Mouse (Mus musculus): ENCODE data around the gene Pcyt1a.
"Not testable (repeated sequence)": the region's sequence is repeated elsewhere in the genome, so short reads cannot be mapped to it uniquely, and the experiment has no call there.

Gene Pcyt1a

DNA sequence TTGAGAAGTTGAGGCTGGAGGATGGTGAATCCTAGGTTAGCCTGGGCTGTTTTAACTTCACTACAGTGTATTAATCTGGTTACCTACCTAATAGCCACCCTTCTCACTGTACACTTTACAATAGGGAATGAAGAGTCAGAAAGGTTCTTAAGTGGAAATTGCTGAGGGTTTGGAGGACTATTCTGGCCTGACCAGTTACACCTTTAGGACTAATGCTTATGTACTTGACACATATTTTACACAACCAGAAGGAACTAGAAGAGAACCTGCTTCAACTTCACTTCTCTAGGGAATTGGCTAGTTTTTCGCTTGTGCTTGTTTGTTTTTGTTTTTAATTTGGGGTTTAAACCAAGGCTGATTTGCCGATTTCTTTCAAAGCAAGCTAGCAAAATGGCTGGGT lies 2.4 kb downstream of the Pcyt1a start:
- DNase-seq (ENCODE audit: low spot score in 2 of 2): no peak

DNA sequence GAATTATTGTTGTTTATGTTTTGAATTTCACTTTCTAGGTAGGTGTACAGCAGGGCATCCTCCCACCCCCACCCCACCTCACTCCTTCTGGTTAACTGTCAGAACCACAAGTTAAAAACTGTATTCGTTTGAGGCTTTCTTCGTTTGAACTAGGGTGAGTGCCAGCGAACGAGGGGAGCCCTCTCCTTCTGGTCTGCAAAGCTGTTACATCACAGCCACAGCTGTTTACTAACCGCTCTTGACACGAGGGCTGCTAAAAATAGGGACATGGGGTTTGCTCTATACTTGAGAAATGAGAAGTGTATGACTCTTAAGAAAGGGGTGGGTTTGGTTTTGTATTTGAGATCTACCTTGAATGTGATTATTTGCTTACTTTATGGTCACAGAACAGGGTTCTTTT lies 3.3 kb downstream of the Pcyt1a start:
- peak in 1 of 2 experiments; percentile 22 for DNase-seq (ENCODE audit: low spot score in 2 of 2)

DNA sequence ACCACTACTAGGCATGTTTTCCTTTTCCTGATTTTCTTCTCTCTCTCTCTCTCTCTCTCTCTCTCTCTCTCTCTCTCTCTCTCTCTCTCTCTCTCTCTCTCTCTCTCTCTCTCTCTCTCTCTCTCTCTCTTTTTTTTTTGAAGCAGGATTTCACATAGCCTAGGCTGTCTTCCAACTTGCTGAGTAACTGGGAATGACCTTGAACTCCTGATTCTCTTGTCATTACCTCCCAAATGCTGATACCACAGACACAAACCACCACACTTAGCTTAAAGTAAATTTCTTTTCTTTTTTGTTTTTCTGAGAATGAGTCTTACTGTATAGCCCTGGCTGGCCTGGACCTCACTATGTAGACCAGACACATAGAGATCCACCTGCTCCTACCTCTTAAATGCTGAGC lies 4.0 kb downstream of the Pcyt1a start:
- DNase-seq (ENCODE audit: low spot score in 2 of 2): no peak

DNA sequence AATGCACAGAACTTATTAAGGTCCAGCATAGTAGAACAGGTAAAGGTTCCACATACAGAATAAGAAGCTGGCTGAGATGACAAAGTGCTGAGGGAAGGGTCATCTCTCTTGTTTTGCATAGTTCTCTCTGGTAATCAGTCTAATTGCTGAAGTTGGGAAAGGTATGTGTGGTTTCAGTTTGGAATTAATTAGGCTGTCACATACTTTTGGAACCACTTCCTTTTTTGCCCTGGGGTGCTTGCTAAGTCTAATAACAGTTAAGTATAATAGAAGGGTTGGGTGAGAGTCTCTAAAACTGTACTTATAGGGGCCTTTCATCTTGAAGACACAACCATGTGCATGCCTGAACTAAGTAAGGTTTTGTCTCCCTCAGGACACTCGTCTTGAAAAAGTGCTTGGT lies 5.9 kb downstream of the Pcyt1a start:
- DNase-seq (ENCODE audit: low spot score in 2 of 2): no peak

DNA sequence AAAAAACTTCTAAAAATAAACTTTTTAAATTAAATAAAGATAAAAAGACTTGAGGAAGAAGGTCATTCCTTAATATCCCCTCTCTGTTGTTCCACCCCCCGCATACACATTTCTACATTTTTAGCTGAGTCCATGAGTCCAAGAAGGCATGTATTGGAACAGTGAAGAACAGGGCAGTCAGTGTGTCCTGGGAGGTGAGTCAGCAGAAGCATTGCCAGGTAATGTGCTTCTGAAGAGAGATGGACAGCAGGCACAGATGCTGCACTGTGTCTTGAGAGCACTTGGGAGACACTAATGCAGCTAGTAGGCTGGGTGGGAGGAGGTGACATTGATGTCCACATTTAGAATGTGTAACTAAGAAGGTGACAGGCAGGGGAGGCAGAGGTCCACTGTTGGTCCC lies 6.5 kb downstream of the Pcyt1a start:
- DNase-seq (ENCODE audit: low spot score in 2 of 2): no peak

DNA sequence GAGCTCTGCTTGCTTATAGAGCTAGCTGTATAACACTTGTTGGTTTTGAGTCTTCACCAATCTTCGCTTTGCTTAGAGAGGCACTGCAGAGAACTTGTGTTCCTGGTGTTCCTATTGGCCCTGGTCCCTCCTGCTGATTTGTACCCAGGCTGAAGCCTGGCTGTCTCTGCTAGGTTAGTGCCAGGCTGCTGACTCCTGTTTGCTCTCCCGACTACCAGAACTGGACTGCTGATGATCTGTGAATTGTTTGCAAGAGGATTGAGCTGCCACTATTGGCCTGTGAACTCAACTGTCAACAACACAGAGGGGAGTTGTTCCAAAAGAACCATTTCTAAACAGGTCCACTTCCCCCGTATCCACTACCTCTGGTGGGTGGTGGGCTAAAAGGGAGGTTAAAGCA lies 10.7 kb downstream of the Pcyt1a start:
- no peak for DNase-seq (ENCODE audit: low spot score in 2 of 2)

DNA sequence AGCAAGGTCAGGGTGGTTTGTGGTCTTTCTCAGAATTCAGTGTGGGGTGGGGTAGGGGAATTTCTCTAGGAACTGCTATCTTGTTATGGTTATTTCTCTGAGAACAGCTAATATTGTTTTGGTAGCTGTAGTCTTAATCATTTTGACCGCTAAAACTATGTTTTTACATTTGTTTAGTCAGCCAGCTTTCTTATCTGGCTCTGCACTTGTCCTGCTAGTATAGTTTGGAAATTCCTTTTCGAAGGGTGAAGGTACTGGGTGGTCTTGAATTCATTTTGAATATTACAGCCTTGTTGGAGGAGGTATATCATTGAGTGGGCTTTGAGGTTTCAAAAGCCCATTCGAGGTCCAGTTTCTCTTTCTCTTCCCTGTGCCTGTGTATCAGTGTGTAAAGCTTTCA lies 13.9 kb downstream of the Pcyt1a start:
- not testable (repeated sequence) for DNase-seq (ENCODE audit: low spot score in 2 of 2)

DNA sequence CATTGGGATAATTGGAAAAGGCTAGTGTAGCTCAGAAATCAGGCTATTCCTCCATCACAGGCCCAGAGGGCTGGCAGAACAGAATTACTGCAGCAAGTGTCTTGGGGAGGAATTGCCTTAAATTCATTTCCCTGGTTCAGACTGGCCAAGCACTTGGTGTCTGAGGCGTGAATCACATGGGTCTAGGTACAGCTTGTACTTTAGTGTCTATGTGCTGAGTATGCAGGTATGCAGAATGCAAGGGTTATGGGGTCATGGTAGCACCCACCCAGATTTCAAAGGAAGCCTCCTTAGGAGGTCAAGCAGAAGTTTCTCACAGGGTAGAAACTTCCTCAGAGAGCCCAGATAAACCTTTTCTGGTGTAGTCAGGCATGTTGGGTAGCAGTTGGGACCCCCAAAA lies 14.8 kb downstream of the Pcyt1a start:
- DNase-seq (ENCODE audit: low spot score in 2 of 2): no peak

DNA sequence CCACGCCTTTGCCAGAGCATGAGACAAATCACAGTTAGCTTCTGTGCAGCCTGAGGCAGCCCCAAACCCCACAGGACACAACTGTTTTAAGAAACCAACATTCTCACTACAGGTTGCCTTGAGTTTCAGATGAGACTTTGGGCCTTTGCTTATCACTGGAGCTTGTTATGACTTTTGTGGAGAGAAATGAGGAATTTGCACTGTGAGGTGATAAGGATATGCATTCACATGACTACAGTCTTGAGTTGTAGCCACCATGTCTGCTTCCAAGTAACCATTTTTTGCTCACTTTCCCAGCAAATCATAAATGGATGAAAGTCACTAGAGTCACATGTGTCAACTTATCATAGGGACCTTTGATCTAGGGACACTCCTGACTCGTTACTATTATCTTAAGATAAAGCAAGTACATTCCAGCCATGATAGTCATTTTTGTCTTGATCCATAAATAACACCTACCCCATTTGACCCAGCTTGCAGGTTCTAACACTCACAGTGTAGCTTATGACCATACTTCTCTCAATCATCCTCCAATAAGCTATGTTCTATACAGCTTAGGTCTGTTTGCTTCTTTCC lies 15.9 kb downstream of the Pcyt1a start:
- DNase-seq (ENCODE audit: low spot score in 2 of 2): no peak

DNA sequence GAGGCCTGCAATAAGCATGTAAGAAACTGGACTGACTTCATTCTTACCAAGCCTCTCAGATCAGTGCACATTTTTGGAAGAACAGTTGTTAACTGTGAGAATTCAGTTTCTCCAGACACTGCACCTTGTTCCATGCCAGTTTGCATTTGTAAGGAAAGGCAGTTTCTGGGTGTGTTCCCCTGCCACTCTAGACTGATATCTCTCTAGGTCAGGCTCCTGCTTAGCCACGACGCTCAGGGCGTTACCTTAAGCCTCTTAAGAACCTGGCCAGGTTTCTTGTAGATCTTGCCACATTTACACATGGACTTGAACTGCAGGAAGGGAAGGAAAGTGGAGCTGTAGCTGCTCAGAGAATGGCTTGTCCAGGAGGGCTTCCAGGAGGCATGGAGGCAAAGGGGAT lies 18.9 kb downstream of the Pcyt1a start:
- DNase-seq (ENCODE audit: low spot score in 2 of 2): no peak

DNA sequence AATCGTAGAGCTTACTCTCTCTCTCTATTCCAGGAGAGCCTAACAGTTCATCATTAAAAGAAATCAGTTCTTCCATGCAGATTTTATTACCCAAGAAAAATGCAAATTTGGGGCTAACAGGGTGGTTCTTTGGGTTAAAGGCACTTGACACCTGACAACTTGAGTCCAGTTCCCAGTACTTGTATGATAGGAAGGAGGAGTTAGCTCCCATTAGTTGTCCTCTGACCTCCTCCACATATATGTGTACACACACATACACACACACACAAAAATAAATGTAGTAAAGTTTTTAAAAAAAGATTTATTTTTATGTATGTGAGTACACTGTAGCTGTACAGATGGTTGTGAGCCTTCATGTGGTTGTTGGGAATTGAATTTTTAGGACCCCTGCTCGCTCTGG lies 19.4 kb downstream of the Pcyt1a start:
- DNase-seq (ENCODE audit: low spot score in 2 of 2): no peak

DNA sequence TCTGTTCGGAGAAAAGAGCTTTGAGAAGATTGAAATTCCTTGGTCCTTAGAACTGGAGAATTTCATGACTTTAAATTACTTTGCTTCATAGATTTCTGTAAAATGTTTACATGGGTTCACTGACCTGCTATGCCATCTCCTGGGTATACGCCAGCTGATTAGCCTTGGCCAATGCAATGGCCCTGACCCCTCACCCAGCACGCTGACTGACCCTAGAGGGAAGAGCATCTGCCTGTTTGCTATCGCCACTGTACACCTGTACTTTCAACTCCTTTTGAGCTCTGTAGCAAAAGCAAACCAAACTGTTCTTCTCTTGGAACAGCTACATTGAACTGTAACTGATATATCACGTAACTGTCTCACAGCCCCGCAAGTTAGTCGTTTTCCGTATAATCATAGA lies 22.4 kb downstream of the Pcyt1a start:
- DNase-seq (ENCODE audit: low spot score in 2 of 2): no peak

DNA sequence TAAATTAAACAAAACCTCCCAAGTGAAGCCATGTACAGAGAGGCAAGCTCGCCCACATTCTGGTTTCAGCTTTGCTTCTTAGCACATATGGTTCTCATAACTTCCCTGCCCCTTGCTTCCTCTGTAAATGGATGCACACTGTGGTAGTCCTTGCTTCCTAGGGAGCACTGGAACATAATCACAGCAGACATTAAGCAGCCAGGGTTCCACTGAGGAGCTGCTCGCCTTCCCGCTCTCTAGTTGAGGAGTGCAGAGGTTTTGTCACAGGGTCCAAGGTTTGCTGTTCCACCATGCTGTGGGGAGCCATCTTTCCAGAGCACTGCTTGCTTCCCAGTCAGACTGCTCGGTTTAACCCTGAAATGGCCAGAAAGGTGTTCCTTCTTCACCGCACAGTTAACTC lies 23.9 kb downstream of the Pcyt1a start:
- no peak for DNase-seq (ENCODE audit: low spot score in 2 of 2)

DNA sequence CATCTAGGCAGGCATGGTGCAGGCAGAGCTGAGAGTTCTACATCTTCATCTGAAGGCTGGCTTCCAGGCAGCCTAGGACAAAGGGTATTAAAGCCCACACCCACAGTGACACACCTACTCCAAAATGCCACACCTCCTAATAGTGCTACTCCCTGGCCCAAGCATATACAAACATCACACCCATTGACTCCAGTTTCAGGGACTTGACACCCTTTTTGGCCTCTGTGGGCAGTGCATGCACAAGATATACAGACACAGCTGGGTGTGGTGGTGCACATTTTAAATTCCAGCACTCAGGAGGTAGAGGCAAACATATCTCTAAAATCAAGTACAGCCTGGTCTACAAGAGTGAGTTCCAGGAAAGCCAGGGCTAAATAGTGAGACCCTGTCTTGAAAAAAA lies 25.4 kb downstream of the Pcyt1a start:
- no peak for DNase-seq (ENCODE audit: low spot score in 2 of 2)

DNA sequence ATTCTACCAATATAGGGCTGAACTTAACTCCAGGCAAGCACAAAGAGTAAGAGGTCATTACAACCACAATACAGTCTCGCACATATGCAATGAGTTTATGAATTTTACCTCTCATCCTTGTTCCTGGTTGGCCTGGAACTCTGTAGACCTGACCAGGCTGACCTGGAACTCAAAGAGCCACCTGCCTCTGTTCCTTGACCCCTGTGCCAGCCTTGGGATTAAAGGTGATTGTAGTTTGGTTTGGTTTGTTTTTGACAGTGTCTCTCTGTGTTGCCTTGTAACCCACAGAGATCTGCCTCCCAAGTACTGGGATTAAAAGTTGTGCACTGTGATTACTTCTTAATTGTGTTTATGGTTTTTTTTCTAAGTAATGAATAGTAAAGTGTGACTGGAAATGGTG lies 26.0 kb downstream of the Pcyt1a start:
- no peak for DNase-seq (ENCODE audit: low spot score in 2 of 2)

DNA sequence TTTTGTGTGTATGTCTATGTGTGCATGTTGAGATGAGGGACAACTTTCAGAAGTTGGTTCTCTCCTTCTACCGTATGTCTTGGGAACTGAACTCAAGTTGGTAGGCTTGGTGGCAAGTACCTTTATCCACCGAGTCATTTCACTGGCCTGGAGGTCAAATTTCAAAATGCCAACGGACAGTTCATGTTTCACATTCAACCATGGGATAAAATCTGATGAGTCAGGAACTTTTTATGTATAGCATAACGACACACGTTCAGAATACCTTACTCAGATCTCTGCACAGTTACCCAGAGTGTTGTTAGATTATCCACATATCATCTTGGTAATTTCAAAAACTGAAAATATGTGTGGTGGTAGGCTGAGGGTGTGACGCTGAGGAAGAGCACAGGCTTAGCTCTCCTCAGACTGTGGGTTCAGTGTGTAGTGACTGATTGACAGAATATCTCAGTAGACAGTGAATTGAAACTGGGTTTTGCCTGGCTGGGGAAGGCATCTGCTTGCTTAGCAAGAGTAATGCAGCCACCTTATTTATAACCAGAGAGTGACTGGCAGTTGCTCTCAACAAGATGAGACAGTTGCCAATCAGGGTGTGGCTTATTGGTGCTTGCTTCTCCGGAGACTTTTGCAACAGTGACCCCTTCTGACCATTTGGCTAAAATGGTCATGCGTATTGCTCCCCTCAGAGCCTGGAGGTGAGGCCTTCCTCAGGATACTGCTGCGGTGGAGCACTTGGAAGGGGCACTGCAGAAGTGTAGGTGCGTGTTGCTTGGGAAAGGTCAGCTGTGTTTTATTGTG lies 27.1 kb downstream of the Pcyt1a start:
- peak; percentile 14 to 49 for DNase-seq (ENCODE audit: low spot score in 2 of 2)

DNA sequence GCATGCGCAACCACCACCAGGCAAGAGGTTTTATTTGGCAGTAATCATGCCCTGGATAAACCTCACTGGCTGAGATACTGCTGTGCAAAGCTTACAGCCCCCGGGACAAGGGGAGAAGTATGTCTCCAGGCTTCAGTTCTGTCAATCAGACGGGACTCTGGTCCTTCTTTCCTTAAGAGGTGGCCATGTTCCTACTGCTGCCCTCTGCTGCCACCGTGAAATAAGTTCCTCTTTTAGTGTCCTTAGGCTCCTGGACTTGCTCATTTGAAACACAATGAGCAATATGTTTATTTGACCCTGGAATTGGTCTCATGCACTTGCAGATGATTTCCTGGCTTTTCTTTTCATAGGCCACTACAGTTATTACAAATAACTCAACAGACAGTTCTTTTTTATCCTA lies 29.8 kb downstream of the Pcyt1a start:
- DNase-seq (ENCODE audit: low spot score in 2 of 2): no peak

DNA sequence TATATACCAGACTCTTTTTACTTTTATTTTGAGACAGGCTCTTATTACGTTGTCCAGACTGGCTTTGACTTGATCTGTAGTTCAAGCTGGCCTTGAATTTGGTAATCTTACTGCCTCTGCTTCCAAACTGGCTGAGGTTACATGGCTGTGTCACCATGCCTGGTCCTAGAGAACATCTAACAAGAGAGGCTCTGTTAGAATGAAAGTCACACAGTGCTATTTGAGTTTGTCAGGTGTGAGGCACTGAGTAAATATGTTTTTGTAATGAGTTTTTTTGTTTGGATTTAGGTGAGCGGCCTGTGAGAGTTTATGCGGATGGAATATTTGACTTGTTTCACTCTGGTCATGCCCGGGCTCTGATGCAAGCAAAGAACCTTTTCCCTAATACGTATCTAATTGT lies 31.0 kb downstream of the Pcyt1a start:
- DNase-seq (ENCODE audit: low spot score in 2 of 2): no peak

DNA sequence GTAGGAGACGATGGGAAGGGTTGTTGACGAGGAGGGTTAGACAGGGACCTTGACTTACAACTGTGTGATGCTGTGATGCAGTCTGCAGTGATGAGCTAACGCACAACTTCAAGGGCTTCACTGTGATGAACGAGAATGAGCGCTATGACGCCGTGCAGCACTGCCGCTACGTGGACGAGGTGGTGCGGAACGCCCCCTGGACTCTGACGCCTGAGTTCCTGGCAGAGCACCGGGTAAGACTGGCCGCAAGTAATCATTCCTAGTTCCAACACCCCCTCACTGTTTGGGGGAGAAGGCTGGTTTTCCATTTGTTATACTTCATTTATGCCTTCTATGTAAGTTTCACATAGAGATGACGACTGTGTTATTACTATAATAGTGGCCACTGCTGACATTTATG lies 32.2 kb downstream of the Pcyt1a start:
- DNase-seq (ENCODE audit: low spot score in 2 of 2): no peak

DNA sequence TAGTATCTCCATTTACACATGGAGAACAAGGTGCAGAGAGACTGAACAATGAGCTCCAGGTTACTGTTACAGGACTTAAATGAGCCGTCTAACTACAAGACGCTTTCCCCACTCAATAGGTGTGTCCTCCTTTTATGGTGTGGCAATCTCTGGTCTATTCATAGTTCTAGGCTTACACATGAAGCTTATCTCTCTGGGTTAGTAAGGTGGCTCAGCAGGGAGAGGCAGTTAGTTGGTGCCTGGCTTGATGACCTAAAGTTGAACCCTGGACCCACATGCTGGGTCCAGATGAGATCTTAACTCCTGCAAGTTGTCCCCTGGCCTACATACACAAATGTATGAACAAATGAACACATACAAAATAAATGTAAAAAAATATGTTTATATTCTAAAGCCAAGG lies 32.7 kb downstream of the Pcyt1a start:
- no peak for DNase-seq (ENCODE audit: low spot score in 2 of 2)

DNA sequence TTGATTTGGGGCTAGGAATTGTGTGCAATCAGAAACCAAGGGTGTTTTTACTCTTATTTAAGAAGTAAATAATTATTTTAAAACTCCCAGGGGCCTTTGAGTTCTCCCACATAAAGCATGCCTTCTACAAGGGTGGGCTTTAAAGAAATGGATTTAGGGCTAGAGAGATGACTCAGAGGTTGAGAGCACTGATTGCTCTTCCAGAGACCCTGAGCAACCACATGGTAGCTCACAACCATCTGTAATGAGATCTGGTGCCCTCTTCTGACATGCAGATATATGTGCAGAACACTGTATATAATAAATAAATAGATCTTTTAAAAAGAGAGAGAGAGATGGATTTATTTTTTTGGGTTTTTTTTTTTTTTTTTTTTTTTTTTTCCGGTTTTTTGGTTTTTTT lies 34.2 kb downstream of the Pcyt1a start:
- no peak for DNase-seq (ENCODE audit: low spot score in 2 of 2)

DNA sequence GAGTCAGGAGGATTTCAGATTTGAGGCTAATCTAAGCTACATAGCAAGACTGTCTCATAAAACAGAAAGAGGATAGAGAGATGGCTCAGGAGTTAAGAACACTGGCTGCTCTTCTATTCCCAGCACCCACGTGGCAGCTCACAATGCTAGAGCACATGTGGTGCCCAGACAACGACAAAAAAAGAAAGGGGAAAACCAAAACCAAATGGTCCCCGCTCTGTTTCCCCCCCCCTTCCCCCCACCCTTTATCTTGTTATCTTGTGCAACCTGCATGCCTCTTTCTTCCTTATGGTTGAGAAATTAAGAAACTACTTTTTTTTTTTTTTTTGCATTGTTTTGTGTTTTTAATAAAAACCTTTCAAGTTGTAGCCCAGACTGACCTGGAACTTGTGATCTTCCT lies 37.8 kb downstream of the Pcyt1a start:
- no peak for DNase-seq (ENCODE audit: low spot score in 2 of 2)

DNA sequence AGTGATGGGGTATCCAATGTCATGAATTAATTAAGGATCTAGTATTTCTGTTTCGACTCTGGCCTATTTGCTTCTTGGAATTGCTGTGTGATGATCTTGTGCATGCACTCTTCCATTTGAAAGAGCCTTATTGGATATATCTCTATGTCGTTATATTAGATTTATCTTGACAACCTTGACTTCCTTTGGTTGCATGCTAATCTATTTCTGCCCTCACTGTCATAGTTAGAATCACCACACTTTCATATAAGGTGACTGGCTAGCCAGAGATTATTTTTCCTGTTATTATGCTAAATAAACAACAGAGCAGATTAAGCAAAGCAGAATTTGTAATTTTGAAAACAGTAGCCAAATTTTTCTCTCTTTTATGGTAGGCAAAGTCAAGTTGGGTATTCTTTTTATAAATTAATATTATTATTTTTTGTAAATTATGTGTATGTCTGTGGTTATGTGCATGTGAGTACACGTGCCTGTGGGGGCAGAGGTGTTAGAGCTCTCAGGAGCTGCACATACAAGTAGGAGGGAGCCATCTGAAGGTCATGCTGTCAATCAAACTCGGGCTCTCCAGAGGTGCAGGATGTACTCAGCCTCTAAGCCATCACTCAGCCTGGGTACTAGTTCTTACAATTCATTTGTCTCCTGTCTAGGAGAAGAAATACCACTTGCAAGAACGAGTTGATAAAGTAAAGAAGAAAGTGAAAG lies 38.8 kb downstream of the Pcyt1a start:
- DNase-seq (ENCODE audit: low spot score in 2 of 2): no peak

Measured in urinary bladder, postnatal 36 days (tissue).